Mouse (Mus musculus): Measurements from ENCODE around the gene Gprc5d. TPM values are rescaled to one million over a fixed set of nuclear protein-coding genes. Genes with fewer than 3 reads are reported as not detected.

Gene Gprc5d
- total and polyA plus RNA-seq, 2 experiments from 2014 or later: 0.19 TPM; not detected in 1

DNA sequence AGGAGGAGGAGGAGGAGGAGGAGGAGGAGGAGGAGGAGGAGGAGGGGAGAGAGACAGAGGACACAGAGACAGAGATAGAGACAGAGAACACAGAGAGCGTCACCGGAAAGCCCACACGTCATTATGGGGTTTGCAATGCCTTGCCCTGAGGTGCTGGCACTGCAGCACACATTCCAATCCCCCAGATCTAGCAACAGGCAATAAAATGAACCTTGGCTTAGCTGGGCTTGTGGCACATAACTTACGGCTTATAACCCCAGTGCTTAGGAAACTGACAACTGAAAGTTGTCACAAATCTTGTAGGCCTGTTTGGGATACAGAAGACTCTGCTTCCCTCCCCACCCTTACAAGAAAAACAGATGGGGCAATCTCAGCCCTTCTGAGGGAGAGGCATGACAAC, 27.4 kb downstream of the Gprc5d start:
- H3K4me3 ChIP-seq (ENCODE audit: low read depth, low read length): no peak overlapping the region
- no peaks in the 10 kb centered on the region for H3K36me3 ChIP-seq (ENCODE audit: insufficient read depth)
- ATAC-seq (no peak), DNase-seq (no peak)
- H3K4me2 ChIP-seq (ENCODE audit: low read depth): no peak overlapping the region
- 56% methylated on average over 4 of the region's 4 CpGs for WGBS
- no peaks in the 10 kb centered on the region for H3K9me3 ChIP-seq (ENCODE audit: low read length)
- no peak overlapping the region for H3K27ac ChIP-seq (ENCODE audit: low read depth, low read length)
- H3K4me1 ChIP-seq (ENCODE audit: insufficient read depth): peaks cover 4% of the 10 kb centered on the region; the same call in 1 of the 2 replicates
- no peak for TF ChIP-seq CTCF (IDR thresholded peaks at IDR 0.05; ENCODE audit: low read depth)
- no peaks in the 10 kb centered on the region for H3K27me3 ChIP-seq (ENCODE audit: insufficient read depth, low read length)
- no peak overlapping the region for H3K9ac ChIP-seq

DNA sequence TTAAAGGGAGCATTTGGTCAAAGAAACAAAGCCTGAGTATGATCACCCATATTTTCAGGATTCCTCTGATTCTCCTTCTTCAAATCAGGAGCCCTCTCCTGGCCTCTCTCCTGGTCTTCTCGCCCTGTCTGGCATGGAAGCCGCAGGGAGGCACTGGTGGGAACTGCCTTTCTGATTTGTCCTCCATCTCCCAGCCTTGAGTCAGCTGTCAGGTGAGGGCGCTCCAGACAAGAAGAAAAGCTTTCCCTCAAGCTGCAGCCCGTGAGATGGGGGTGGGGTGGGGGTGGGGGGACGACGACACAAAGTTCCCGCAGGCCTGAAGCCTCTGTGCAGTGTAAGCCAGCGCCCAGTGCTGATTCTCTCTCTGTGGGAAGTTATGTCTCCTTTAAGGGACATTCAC, 28.3 kb downstream of the Gprc5d start:
- H3K9me3 ChIP-seq (ENCODE audit: low read length): no peaks in the 10 kb centered on the region
- peaks cover 4% of the 10 kb centered on the region; the same call in 1 of the 2 replicates for H3K4me1 ChIP-seq (ENCODE audit: insufficient read depth)
- H3K9ac ChIP-seq: no peak overlapping the region
- no peaks in the 10 kb centered on the region for H3K27me3 ChIP-seq (ENCODE audit: insufficient read depth, low read length)
- no peak overlapping the region for H3K4me2 ChIP-seq (ENCODE audit: low read depth)
- DNase-seq (peak; percentile 49), ATAC-seq (no peak)
- H3K27ac ChIP-seq (ENCODE audit: low read depth, low read length): no peak overlapping the region
- TF ChIP-seq CTCF (IDR thresholded peaks at IDR 0.05; ENCODE audit: low read depth): peak; percentile 53
- H3K36me3 ChIP-seq (ENCODE audit: insufficient read depth): no peaks in the 10 kb centered on the region
- 22% methylated on average over 8 of the region's 8 CpGs for WGBS
- no peak overlapping the region for H3K4me3 ChIP-seq (ENCODE audit: low read depth, low read length)

DNA sequence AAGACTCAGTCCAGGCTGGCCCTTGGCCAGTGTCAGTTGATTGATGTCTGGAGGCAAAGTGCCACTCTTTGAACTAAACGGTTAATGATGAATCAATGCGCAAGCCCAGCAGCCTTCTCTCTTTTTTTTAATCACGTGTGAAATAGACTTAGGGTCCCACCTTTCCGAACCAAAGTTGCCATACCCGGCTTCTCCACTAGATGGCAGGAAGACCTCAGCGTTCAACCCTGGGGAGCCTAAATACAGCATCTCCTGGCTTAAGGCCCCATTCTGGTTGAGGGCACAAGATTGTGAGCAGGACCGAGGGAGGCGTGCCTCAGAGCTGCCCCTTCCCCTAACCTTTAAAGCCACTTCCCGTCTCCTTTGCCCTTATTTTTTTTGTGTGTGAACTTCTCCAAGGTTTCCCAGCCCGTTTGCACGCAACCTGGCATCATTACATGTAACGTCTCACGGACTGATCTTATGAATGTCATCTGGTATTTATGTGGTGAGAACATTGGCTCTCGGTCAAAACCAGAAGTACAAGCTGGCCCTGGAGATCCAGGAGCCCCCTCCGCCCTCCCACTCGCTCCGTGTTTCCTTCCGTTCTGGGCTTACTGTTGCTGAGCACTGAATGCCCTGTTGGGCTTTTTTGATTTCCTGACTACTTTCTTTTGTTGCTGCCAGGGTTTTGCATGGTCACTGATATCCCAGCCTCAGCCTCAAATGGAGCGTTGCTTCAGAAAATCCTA, 30.2 kb downstream of the Gprc5d start:
- ATAC-seq (peak; percentile 87), DNase-seq (peak; percentile 96)
- peak overlapping the region; percentile 50 for H3K4me2 ChIP-seq (ENCODE audit: low read depth)
- H3K27me3 ChIP-seq (ENCODE audit: insufficient read depth, low read length): no peaks in the 10 kb centered on the region
- H3K27ac ChIP-seq (ENCODE audit: low read depth, low read length): peak overlapping the region; percentile 30; the same call in 1 of the 2 replicates
- peak overlapping the region; percentile 15; the same call in 1 of the 2 replicates for H3K9ac ChIP-seq
- H3K9me3 ChIP-seq (ENCODE audit: low read length): no peaks in the 10 kb centered on the region
- H3K4me3 ChIP-seq (ENCODE audit: low read depth, low read length): peak overlapping the region; percentile 16
- H3K4me1 ChIP-seq (ENCODE audit: insufficient read depth): peaks cover 4% of the 10 kb centered on the region; the same call in 1 of the 2 replicates
- no peaks in the 10 kb centered on the region for H3K36me3 ChIP-seq (ENCODE audit: insufficient read depth)
- WGBS: 15% methylated on average over 19 of the region's 19 CpGs
- peak; percentile 96 for TF ChIP-seq CTCF (IDR thresholded peaks at IDR 0.05; ENCODE audit: low read depth)

DNA sequence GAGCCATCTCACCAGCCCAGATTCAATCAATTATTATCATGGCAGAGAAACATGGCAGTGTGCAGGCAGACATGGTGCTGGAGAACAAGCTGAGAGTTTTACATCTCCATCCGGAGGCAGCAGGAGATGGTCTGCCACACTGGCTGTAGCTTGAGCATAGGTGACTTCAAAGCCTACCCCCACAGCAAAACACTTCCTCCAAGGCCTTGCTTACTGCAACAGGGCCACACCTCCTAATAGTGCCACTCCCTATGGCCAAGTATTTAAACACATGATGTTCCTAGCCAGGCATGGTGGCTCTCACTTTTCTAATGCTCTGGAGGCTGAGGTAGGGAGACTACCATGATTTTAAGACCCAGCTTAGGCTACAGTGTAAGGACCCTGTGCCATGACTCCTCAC, 32.4 kb downstream of the Gprc5d start:
- Histone ChIP-seq H3K4me3 (ENCODE audit: low read depth, low read length) (no peak overlapping the region), H3K9ac (no peak overlapping the region), H3K9me3 (ENCODE audit: low read length) (no peaks in the 10 kb centered on the region), H3K27ac (ENCODE audit: low read depth, low read length) (no peak overlapping the region), H3K27me3 (ENCODE audit: insufficient read depth, low read length) (no peaks in the 10 kb centered on the region), H3K4me1 (ENCODE audit: insufficient read depth) (peaks cover 4% of the 10 kb centered on the region; the same call in 1 of the 2 replicates), H3K36me3 (ENCODE audit: insufficient read depth) (no peaks in the 10 kb centered on the region), H3K4me2 (ENCODE audit: low read depth) (no peak overlapping the region)
- TF ChIP-seq CTCF (IDR thresholded peaks at IDR 0.05; ENCODE audit: low read depth): no peak
- ATAC-seq (no peak), DNase-seq (no peak)
- WGBS: 100% methylated on average over 1 of the region's 1 CpGs

DNA sequence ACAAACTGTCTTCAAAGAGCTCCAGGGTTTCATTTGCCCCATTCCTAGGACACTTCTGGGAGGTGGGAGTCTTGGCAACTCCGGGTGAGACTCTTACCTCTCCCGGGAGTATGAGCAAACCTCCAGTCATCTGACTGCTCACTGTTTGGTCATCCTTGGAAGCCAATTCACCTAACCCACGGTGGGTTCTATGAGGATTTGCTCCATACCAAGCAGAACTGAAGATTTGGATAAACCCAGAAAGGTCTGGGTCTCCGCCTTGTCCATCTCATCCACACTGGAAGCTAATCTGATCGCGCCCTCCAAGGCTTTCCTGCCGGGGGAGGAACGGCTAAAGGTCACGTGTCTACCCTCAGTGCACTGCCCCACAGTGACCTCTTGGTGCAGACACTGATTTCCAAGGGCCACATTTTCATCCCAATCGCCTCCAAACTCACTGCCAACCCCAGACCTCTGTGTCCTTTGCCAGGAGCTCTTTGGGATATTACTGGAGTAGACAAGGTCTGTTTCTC, 34.0 kb downstream of the Gprc5d start:
- WGBS: 74% methylated on average over 10 of the region's 10 CpGs

DNA sequence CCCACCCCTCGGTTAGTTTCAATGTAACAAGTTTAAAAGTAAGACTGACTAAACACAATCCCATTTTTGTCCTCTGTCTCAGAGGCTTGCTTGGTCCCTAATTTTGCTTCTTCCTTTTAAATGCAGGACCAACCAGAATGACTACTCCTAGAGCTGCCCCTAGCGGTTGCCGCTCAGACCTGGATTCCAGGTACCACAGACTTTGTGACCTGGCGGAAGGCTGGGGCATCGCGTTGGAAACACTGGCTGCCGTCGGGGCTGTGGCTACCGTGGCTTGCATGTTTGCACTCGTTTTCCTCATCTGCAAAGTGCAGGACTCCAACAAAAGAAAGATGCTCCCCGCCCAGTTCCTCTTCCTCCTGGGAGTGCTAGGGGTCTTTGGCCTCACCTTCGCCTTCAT, 39.7 kb downstream of the Gprc5d start:
- DNase-seq: no peak
- Histone ChIP-seq H3K27ac (ENCODE audit: low read depth, low read length) (no peak overlapping the region), H3K9ac (no peak overlapping the region), H3K9me3 (ENCODE audit: low read length) (no peaks in the 10 kb centered on the region), H3K4me2 (ENCODE audit: low read depth) (no peak overlapping the region), H3K27me3 (ENCODE audit: insufficient read depth, low read length) (no peaks in the 10 kb centered on the region), H3K36me3 (ENCODE audit: insufficient read depth) (no peaks in the 10 kb centered on the region), H3K4me1 (ENCODE audit: insufficient read depth) (no peaks in the 10 kb centered on the region), H3K4me3 (ENCODE audit: low read depth, low read length) (no peak overlapping the region)
- no peak for TF ChIP-seq CTCF (IDR thresholded peaks at IDR 0.05; ENCODE audit: low read depth)
- 52% methylated on average over 12 of the region's 12 CpGs for WGBS
- no peak for ATAC-seq

More for the DNA sequence above, 34.0 kb downstream of the Gprc5d start:
- Histone ChIP-seq H3K4me2 (ENCODE audit: low read depth) (no peak overlapping the region), H3K27me3 (ENCODE audit: insufficient read depth, low read length) (no peaks in the 10 kb centered on the region), H3K9me3 (ENCODE audit: low read length) (no peaks in the 10 kb centered on the region), H3K27ac (ENCODE audit: low read depth, low read length) (no peak overlapping the region), H3K9ac (no peak overlapping the region), H3K4me1 (ENCODE audit: insufficient read depth) (peaks cover 4% of the 10 kb centered on the region; the same call in 1 of the 2 replicates), H3K4me3 (ENCODE audit: low read depth, low read length) (no peak overlapping the region), H3K36me3 (ENCODE audit: insufficient read depth) (no peaks in the 10 kb centered on the region)
- ATAC-seq (no peak), DNase-seq (no peak)
- no peak for TF ChIP-seq CTCF (IDR thresholded peaks at IDR 0.05; ENCODE audit: low read depth)

- no peaks in the 10 kb centered on the region for H3K4me1 ChIP-seq (ENCODE audit: insufficient read depth)
- WGBS: 74% methylated on average over 3 of the region's 3 CpGs
Measured at GRCm38 (mm10) chr6:135076202-135076601, 41.9 kb downstream of the Gprc5d start.

More at GRCm38 (mm10) chr6:135076202-135076601, 41.9 kb downstream of the Gprc5d start:
- Histone ChIP-seq H3K36me3 (ENCODE audit: insufficient read depth) (no peaks in the 10 kb centered on the region), H3K4me3 (ENCODE audit: low read depth, low read length) (no peak overlapping the region), H3K27me3 (ENCODE audit: insufficient read depth, low read length) (no peaks in the 10 kb centered on the region), H3K9ac (no peak overlapping the region), H3K27ac (ENCODE audit: low read depth, low read length) (no peak overlapping the region), H3K9me3 (ENCODE audit: low read length) (no peaks in the 10 kb centered on the region), H3K4me2 (ENCODE audit: low read depth) (no peak overlapping the region)
- no peak for DNase-seq
- TF ChIP-seq CTCF (IDR thresholded peaks at IDR 0.05; ENCODE audit: low read depth): no peak
- ATAC-seq: no peak

All from forebrain, postnatal 0 days (tissue).